Mouse (Mus musculus) heart, postnatal 10 days (tissue): Measurements from ENCODE around the gene Masp2. TPM values are rescaled to one million over a fixed set of nuclear protein-coding genes. Genes with fewer than 3 reads are reported as not detected.

Experiments
- total RNA-seq, 2 experiments: library from RNA; stranded (reverse); gene quantifications; 2 replicates each; pipeline ENCODE4 v1.2.3; 2021

The Masp2 gene
- total RNA-seq, 2 experiments from 2014 or later = 0.29 to 0.30 TPM

Other genes starting within 250 kb of the Masp2 start
- 10 to 100 TPM; 22.7 TPM for gene Ubiad1, start 157.8 kb upstream of the Masp2 start, total RNA-seq
- gene Mtor, start 153.9 kb upstream of the Masp2 start, total RNA-seq = 10 to 100 TPM; 57.5 to 59.4 TPM
- gene Angptl7, start 102.1 kb upstream of the Masp2 start, total RNA-seq = 1 to 10 TPM; 3.3 to 4.8 TPM
- 10 to 100 TPM; 55.4 to 56.0 TPM for gene Exosc10, start 44.1 kb upstream of the Masp2 start, total RNA-seq
- 10 to 100 TPM; 25.4 to 26.8 TPM for gene Srm, start 11.1 kb upstream of the Masp2 start, total RNA-seq
- gene Tardbp, start 24.5 kb downstream of the Masp2 start, total RNA-seq = 100 to 1,000 TPM; 148 to 181 TPM
- gene Gm572, start 40.8 kb downstream of the Masp2 start, total RNA-seq = 1 to 10 TPM; 4.5 to 5.0 TPM
- 10 to 100 TPM; 64.7 to 67.2 TPM for gene Casz1, start 201.9 kb downstream of the Masp2 start, total RNA-seq